Mouse (Mus musculus) liver (tissue): ENCODE results near the gene Zfp871.
"Not testable (repeated sequence)": the region's sequence is repeated elsewhere in the genome, so short reads cannot be mapped to it uniquely, and the experiment has no call there.

Experiments used
- DNase-seq: peaks from one replicate; pipeline ENCODE4 v3.0.0-alpha.2; 2020; ENCODE audit warnings: mixed read lengths

The Zfp871 gene

DNA sequence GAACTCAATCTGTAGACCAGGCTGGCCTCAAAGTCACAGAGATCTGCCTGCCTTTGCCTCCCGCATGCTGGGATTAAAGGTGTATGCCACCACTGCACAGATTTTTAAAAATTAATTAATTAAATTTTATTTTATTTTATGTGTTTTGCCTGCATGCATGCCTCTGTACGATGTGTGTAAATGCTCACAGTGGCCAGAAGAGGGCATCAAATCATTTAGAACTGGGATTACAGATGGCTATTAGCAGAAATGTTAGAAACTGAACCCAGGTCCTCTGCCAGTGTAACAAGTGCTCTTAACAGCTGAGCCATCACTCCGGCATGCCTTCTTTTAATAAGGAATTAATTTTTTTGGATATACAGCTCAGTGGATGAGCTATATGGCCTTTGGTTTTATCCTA lies 59.1 kb downstream of the Zfp871 start:
- no peak for DNase-seq

DNA sequence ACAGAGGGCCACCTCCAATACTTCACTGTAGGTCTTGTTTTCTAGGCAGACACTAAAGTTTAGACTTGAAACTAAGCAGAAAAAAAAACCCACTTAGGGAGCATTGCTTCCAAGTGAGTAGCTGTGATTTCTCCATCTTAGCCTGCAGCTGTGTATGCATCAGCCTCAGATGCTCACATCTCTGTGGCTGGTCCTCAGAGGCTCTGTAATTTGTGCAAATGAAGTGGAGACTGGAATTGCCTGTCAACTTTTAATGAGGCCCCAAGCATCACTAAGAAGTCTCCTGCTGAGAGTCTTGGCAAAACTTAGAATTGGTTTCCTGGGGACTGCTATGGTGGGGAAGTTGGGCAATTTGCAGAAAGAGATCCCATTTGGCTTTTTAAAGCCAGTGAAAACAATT lies 61.7 kb downstream of the Zfp871 start:
- not testable (repeated sequence) for DNase-seq

DNA sequence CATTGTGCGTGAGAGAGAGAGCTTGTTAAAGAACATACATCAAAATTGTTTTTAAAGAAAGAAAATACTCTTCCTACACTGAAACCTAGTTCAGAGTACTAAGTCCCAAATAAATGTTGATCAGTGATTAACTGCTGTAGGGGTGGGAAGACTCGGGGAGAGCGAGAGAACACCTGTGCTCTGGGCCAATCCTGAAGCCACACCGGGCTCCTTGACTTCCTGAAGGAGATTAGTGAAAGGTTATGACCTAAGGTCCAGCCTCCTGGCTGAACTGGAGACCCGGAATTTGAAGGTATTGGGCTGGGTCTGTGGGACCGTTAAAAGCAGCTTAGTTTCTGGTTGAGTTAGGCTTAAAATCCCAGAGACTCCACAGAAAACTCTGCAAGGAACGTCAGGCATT lies 65.3 kb downstream of the Zfp871 start:
- no peak for DNase-seq

DNA sequence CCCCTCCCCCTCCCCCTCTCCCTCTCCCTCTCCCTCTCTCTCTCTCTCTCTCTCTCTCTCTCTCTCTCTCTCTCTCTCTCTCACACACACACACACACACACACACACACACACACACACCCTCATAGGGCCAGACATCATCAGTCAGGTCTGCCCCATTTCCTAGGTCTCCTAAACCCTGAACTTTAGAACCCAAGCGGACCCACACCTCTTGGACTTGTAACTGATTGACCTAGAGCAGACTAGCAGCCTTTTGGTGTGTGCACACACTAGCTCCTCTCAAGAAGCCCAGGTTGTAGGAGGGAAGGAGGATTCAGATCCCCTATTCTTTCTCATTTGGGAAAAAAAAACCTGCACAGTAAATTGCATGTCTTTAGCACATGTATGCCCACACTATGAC lies 65.9 kb downstream of the Zfp871 start:
- not testable (repeated sequence) for DNase-seq
